Mouse (Mus musculus): Measurements from ENCODE around the gene Fn3krp. TPM values are rescaled to one million over a fixed set of nuclear protein-coding genes. Genes with fewer than 3 reads are reported as not detected.

Gene Fn3krp
- polyA plus RNA-seq, 1 experiment from 2014 or later: 7.6 TPM

DNA sequence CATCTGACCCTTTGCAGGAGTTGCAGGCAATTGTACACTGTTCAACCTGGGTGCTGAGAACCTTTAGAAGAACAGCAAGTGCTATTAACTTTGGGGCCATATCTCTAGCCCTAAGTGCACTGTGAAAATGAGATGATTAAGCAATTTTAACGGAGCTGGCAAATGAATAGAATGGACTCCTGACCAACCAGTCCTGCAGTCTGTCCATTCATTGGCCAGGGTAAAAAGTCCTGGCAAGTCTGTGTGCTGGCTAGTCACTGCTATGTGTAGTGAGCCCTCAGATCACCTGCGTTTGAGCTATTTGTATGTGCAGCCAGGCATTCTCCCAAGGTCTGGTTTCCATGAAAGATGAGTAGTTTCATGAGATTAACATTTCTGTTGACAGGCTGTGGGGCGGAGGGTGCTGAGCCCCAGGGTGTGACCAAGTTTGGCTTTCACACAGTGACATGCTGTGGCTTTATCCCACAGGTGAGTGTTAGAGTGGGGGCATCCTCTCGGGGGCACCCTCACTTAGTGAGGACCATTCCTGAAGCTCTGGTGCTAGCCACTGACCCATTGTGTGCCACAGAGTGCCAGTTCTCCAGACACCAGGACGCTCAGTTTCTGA, 18.6 kb downstream of the Fn3krp start:
- Histone ChIP-seq H3K27ac (no peak overlapping the region), H3K4me3 (replicated peaks; ENCODE audit: low read length) (no peak overlapping the region), H3K9ac (no peak overlapping the region), H3K4me1 (replicated peaks; ENCODE audit: control insufficient read depth, insufficient read depth, low read length) (no peaks in the 10 kb centered on the region), H3K9me3 (ENCODE audit: control insufficient read depth, low read length) (no peaks in the 10 kb centered on the region), H3K4me2 (replicated peaks) (no peak overlapping the region), H3K27me3 (ENCODE audit: control insufficient read depth, insufficient read depth, low read length) (no peaks in the 10 kb centered on the region), H3K36me3 (replicated peaks; ENCODE audit: control insufficient read depth, insufficient read depth) (no peaks in the 10 kb centered on the region)
- 64% methylated on average over 5 of the region's 5 CpGs for WGBS
- ATAC-seq (ENCODE audit: low FRiP score) (no peak), DNase-seq (ENCODE audit: low spot score) (no peak)

DNA sequence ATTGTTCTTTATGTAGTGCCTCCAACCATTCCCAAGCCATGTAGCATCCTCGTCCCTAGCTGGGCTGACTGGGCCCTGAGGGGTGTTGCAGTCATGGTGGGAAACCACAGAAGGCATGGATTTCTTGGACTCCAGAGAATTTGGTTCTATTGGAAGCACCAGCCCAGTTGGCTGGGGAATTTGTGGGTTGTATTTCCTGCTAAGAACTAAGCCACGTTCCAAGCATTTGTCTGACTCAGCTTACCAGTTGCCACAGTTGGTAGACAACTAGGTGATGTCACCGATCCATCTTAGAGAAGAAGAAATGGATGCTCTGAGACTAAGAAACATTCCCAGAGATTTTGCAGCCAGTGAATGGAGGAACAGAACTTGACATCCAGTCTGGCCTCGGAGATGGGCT, 20.5 kb downstream of the Fn3krp start:
- no peak overlapping the region for H3K4me3 ChIP-seq (replicated peaks; ENCODE audit: low read length)
- DNase-seq (ENCODE audit: low spot score): no peak
- no peak overlapping the region for H3K27ac ChIP-seq
- H3K9ac ChIP-seq: no peak overlapping the region
- H3K27me3 ChIP-seq (ENCODE audit: control insufficient read depth, insufficient read depth, low read length): no peaks in the 10 kb centered on the region
- no peak for ATAC-seq (ENCODE audit: low FRiP score)
- H3K4me2 ChIP-seq (replicated peaks): no peak overlapping the region
- 87% methylated on average over 4 of the region's 4 CpGs for WGBS
- no peaks in the 10 kb centered on the region for H3K4me1 ChIP-seq (replicated peaks; ENCODE audit: control insufficient read depth, insufficient read depth, low read length)
- H3K9me3 ChIP-seq (ENCODE audit: control insufficient read depth, low read length): no peaks in the 10 kb centered on the region
- no peaks in the 10 kb centered on the region for H3K36me3 ChIP-seq (replicated peaks; ENCODE audit: control insufficient read depth, insufficient read depth)

DNA sequence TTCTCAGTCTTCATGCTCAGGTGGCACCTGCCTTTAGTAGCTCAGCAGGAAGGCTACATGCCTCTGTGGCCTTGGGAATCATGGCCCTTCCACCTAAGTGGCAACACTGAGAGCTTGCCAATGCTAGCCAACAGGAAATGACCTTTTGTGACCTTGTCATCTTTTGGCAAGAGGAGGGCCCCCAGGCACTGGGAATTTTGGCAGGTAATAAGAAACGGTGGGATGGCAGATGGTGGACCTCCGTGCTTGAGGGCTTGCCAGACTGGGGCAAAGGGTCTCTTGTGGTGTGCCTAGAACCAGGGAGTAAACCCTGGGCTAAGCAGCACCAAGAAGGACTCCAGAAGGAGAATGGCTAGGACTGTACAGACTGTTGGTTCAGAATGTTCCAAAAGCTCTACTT, 20.9 kb downstream of the Fn3krp start:
- H3K4me2 ChIP-seq (replicated peaks): no peak overlapping the region
- no peak for DNase-seq (ENCODE audit: low spot score)
- no peaks in the 10 kb centered on the region for H3K9me3 ChIP-seq (ENCODE audit: control insufficient read depth, low read length)
- no peak overlapping the region for H3K4me3 ChIP-seq (replicated peaks; ENCODE audit: low read length)
- no peaks in the 10 kb centered on the region for H3K27me3 ChIP-seq (ENCODE audit: control insufficient read depth, insufficient read depth, low read length)
- H3K4me1 ChIP-seq (replicated peaks; ENCODE audit: control insufficient read depth, insufficient read depth, low read length): no peaks in the 10 kb centered on the region
- no peak for ATAC-seq (ENCODE audit: low FRiP score)
- no peaks in the 10 kb centered on the region for H3K36me3 ChIP-seq (replicated peaks; ENCODE audit: control insufficient read depth, insufficient read depth)
- H3K9ac ChIP-seq: no peak overlapping the region
- WGBS: 71% methylated on average over 2 of the region's 2 CpGs
- no peak overlapping the region for H3K27ac ChIP-seq

DNA sequence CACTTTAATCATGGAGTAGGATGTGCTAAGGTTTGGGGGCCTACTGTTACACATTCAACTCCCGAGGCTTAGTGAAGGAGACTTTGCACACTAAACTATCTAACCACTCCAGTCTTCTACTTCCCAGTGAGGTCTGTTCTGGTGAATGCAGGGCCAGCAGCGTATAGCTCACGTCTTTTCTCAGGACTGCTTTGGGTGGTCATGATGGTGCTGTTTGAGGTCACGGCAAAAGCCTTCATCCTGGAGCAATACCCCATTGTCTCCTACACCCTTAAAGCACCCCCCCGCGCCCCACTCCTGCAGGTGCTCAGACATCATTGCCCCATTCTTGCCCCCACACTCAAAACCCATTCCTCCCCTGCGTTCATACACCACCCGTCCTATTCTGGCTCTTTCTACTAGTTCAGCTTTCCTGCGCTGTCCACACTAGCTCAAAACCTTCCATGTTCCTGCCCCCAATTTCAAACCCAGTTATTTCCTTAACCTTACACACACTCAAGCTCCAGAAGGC, 30.1 kb downstream of the Fn3krp start:
- DNase-seq (ENCODE audit: low spot score) (no peak), ATAC-seq (ENCODE audit: low FRiP score) (peak; percentile 5; the same call in 1 of the 2 replicates)
- peak overlapping the region; percentile 41; the same call in 1 of the 2 replicates for H3K27ac ChIP-seq
- H3K36me3 ChIP-seq (replicated peaks; ENCODE audit: control insufficient read depth, insufficient read depth): peaks cover 8% of the 10 kb centered on the region; the same call in 1 of the 2 replicates
- H3K4me2 ChIP-seq (replicated peaks): peak overlapping the region; percentile 77
- H3K9me3 ChIP-seq (ENCODE audit: control insufficient read depth, low read length): no peaks in the 10 kb centered on the region
- peak overlapping the region; percentile 78 for H3K9ac ChIP-seq
- H3K4me3 ChIP-seq (replicated peaks; ENCODE audit: low read length): peak overlapping the region; percentile 76
- H3K4me1 ChIP-seq (replicated peaks; ENCODE audit: control insufficient read depth, insufficient read depth, low read length): peaks cover 17% of the 10 kb centered on the region
- H3K27me3 ChIP-seq (ENCODE audit: control insufficient read depth, insufficient read depth, low read length): no peaks in the 10 kb centered on the region
- WGBS: 28% methylated on average over 9 of the region's 9 CpGs

DNA sequence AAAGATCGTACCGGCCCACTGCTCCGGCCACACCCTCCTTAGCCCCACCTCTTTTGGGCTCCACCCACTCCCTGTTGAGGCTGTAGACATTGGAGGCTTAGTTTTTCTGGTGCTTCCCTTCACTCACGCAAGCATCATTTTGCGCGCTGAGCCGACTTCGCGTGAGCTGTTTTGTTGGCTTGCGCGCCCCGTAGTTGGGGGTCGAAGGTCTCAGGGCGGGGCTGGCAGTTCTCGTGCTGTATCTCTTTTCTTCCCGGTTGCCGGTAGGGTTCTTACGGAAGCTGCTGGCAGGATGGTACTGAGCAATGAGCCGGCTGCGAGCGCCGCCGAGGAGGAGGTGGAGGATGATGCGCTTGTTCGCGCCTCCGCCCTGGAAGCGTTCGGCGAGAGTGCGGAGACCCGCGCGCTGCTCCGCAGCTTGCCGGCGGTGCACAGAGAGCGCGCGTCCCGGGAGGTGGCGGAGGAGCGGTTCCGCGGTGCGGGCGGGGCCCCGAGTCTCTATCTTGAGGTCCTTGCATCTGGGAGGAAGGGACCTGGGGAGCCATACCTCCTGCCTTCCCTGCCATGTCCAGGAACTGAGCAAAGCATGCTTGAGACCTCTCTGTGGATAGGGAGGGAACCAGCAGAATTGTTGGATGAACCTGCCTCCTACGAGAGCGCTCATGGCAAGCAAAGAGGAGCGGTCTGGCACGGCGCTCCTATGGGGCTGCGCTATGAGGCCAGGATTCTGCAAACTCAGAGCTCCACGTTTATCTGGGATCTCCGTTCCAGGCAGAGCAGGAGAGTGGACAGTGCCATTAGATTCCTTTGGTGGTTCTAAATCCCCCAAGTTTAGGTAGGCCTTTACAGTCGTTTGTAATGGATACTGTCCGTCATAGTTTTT, 30.8 kb downstream of the Fn3krp start, which contains the start of gene Tbcd:
Gene Tbcd (plus strand): TSS at position 197 of the 883 bp plus-strand sequence.
- H3K4me1 ChIP-seq (replicated peaks; ENCODE audit: control insufficient read depth, insufficient read depth, low read length): peaks cover 17% of the 10 kb centered on the region
- peak within 1 kb of the TSS; percentile 77 for H3K4me2 ChIP-seq (replicated peaks)
- H3K9me3 ChIP-seq (ENCODE audit: control insufficient read depth, low read length): no peaks in the 10 kb centered on the region
- H3K27ac ChIP-seq: peak within 1 kb of the TSS; percentile 80
- peak within 1 kb of the TSS; percentile 78 for H3K9ac ChIP-seq
- DNase-seq (ENCODE audit: low spot score) (peak; percentile 97), ATAC-seq (ENCODE audit: low FRiP score) (peak; percentile 93)
- no peaks in the 10 kb centered on the region for H3K27me3 ChIP-seq (ENCODE audit: control insufficient read depth, insufficient read depth, low read length)
- WGBS: under 1% methylated on average over 58 of the region's 58 CpGs
- H3K4me3 ChIP-seq (replicated peaks; ENCODE audit: low read length): peak within 1 kb of the TSS; percentile 76
- H3K36me3 ChIP-seq (replicated peaks; ENCODE audit: control insufficient read depth, insufficient read depth): peaks cover 10% of the 10 kb centered on the region; the same call in 1 of the 2 replicates

DNA sequence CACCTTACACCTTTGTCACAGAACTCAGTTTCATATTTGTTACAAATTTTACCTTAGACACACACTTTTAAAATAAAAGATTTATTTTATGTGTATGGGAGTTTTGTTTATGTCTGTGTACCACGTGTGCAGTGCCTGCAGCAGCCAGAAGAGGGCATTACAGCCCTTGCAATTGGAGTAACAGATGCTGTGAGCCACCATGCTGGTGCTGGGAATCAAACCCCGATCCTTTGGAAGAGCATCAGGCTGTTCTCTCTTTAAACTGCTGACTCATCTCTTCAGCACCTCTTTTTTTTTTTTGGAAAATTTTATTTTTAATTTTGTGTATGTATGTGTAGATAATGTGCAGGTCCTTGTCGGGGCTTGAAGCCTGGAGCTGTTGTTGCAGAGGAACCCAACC, 36.7 kb downstream of the Fn3krp start:
- ATAC-seq (ENCODE audit: low FRiP score) (no peak), DNase-seq (ENCODE audit: low spot score) (no peak)
- WGBS: 90% methylated on average over 3 of the region's 3 CpGs
- Histone ChIP-seq H3K4me3 (replicated peaks; ENCODE audit: low read length) (no peak overlapping the region), H3K36me3 (replicated peaks; ENCODE audit: control insufficient read depth, insufficient read depth) (peaks cover 62% of the 10 kb centered on the region), H3K4me1 (replicated peaks; ENCODE audit: control insufficient read depth, insufficient read depth, low read length) (peaks cover 7% of the 10 kb centered on the region), H3K4me2 (replicated peaks) (no peak overlapping the region), H3K9ac (no peak overlapping the region), H3K27ac (no peak overlapping the region), H3K27me3 (ENCODE audit: control insufficient read depth, insufficient read depth, low read length) (no peaks in the 10 kb centered on the region), H3K9me3 (ENCODE audit: control insufficient read depth, low read length) (0 out of 2 replicates have a peak, but pooled peaks cover 3% of the 10 kb centered on the region)

DNA sequence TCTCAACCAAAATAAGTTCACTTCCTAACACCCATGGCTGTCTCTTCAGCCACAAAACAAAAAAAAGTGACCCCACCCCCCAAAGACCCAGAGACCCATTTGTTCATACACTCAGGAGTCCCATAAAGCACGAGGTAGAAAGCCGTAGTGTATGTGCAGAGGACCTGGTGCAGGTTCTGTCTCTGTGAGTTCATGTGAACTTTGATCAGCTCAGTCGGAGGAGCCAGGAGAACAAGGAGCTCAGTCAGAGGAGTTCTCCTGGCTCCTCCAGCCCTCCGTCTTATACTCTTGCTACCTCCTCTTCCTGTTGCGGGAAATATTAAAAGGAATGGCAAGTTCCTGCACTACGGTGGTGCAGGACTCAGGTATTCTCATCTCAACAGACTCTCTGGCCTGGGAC, 46.2 kb downstream of the Fn3krp start:
- DNase-seq (ENCODE audit: low spot score) (no peak), ATAC-seq (ENCODE audit: low FRiP score) (no peak)
- Histone ChIP-seq H3K27me3 (ENCODE audit: control insufficient read depth, insufficient read depth, low read length) (no peaks in the 10 kb centered on the region), H3K27ac (no peak overlapping the region), H3K9me3 (ENCODE audit: control insufficient read depth, low read length) (no peaks in the 10 kb centered on the region), H3K4me1 (replicated peaks; ENCODE audit: control insufficient read depth, insufficient read depth, low read length) (no peaks in the 10 kb centered on the region), H3K9ac (no peak overlapping the region), H3K4me3 (replicated peaks; ENCODE audit: low read length) (no peak overlapping the region), H3K4me2 (replicated peaks) (no peak overlapping the region), H3K36me3 (replicated peaks; ENCODE audit: control insufficient read depth, insufficient read depth) (peaks cover 71% of the 10 kb centered on the region)
- 95% methylated on average over 6 of the region's 6 CpGs for WGBS

DNA sequence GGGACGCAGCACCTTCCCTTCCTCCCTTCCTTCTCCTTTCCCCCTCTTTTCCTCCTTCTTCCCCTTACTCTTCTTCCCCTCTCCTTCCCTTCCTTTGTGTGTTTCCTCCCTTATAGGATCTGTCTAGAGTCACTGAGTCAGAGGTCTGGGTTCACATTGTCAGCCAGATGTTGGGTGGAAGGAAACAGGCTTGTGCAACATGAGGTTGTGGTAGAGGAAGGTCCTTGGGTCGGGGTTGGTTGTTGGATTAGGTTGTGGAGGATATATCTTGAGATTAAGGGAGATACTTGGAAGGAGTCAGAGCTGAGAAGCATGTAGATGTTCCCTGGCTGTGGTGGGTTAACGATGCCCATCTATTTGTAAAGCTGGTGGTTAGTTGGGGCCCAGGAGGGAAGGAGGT, 53.6 kb downstream of the Fn3krp start:
- Histone ChIP-seq H3K4me1 (replicated peaks; ENCODE audit: control insufficient read depth, insufficient read depth, low read length) (no peaks in the 10 kb centered on the region), H3K4me2 (replicated peaks) (no peak overlapping the region), H3K36me3 (replicated peaks; ENCODE audit: control insufficient read depth, insufficient read depth) (peaks cover 59% of the 10 kb centered on the region), H3K9me3 (ENCODE audit: control insufficient read depth, low read length) (no peaks in the 10 kb centered on the region), H3K27me3 (ENCODE audit: control insufficient read depth, insufficient read depth, low read length) (no peaks in the 10 kb centered on the region), H3K27ac (no peak overlapping the region), H3K4me3 (replicated peaks; ENCODE audit: low read length) (no peak overlapping the region), H3K9ac (no peak overlapping the region)
- WGBS: 87% methylated on average over 3 of the region's 3 CpGs
- no peak for DNase-seq (ENCODE audit: low spot score)
- no peak for ATAC-seq (ENCODE audit: low FRiP score)

DNA sequence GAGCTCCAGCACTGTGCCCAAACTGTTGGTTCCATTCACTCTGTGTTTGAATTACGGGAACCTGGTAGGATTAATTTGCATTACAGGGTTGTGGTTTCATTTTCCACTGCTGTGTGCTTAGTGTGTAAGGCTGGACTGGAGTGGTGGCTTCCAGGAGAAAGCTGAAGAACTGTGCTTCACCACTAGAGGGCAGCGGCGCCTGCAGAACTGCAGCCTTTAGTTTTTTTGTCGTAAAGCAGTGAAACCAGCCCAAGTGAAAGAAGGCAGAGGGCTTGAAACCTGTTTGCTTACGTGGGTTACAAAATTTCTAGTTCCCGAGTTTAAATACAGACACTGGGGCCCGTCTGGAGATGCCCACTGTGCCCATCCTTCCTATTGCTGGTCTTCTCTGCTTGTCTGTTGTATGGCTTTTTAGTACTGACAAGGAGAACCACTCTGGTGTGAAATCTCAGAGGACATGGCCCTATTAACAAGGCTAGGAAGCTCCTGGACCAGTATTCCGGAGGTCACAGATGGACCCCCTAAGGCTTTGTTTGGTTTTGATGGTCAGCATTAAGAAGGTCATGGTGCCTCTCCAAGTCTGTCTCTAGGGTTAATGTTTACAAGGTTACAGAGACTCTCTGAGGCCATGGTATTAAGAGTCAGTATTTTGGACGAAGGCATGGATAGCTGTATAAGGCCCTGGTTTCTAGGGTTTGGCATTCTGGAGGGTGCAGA, 54.7 kb downstream of the Fn3krp start:
- no peaks in the 10 kb centered on the region for H3K9me3 ChIP-seq (ENCODE audit: control insufficient read depth, low read length)
- H3K27me3 ChIP-seq (ENCODE audit: control insufficient read depth, insufficient read depth, low read length): no peaks in the 10 kb centered on the region
- H3K4me2 ChIP-seq (replicated peaks): no peak overlapping the region
- H3K4me1 ChIP-seq (replicated peaks; ENCODE audit: control insufficient read depth, insufficient read depth, low read length): no peaks in the 10 kb centered on the region
- H3K36me3 ChIP-seq (replicated peaks; ENCODE audit: control insufficient read depth, insufficient read depth): peaks cover 59% of the 10 kb centered on the region
- DNase-seq (ENCODE audit: low spot score) (peak; percentile 85), ATAC-seq (ENCODE audit: low FRiP score) (no peak)
- H3K27ac ChIP-seq: no peak overlapping the region
- WGBS: 37% methylated on average over 9 of the region's 9 CpGs
- H3K9ac ChIP-seq: no peak overlapping the region
- no peak overlapping the region for H3K4me3 ChIP-seq (replicated peaks; ENCODE audit: low read length)

All from hindbrain, embryonic 14.5 days (tissue).